In the genomic region with DNA sequence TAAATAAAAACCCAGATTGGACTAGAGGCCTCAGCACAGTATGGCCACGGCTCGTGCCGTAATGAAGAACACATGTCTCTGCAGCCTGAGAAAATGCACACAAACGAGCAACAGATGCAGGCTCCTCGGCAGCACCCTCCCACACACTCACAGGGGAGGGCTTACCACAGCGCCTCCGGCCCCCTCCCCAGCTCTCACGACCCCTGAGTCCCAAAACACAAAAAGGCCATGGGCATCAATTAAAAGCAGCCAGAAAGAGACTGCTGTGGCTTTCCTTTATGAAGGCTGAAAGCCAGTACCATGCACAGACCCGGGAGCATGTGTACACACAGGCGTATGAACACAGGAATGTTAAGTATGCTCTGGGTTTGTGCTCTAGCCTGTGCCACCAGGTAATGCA, we compare ENCODE assay signal across 10 mouse cellular contexts.
DNase-seq lines count a peak whose midpoint lies in the region; ATAC-seq and TF ChIP-seq lines count a peak whose summit lies in the region.
"Had no signal": no experiment of that assay in that cellular context is flagged by ENCODE, and none has a peak within 500 bp of the region (broad histone marks: within the 10 kb centered on the region; RNA-seq: fewer than 3 reads in every experiment).

No protein-coding gene starts in this region.

- peak; percentile 53 for DNase-seq in lung, embryonic 14.5 days
- DNase-seq in lung, adult 18-20 months: no peak
- peak; percentile 88 for DNase-seq in limb, embryonic 10.5 days (ENCODE audit: low spot score)
- no peak for DNase-seq in cerebellum, postnatal 4 days (ENCODE audit: low spot score in 2 of 2)
- DNase-seq in urinary bladder, postnatal 10 days (ENCODE audit: low spot score): no peak
- DNase-seq in cerebellum, adult 8-10 months: no peak
- DNase-seq: cerebellum, postnatal 14 days had no signal

- TF ChIP-seq POLR2A in embryonic fibroblast, embryonic 13.5 days (IDR thresholded peaks at IDR 0.05; ENCODE audit: low read depth, low read length): no peak

- no peaks in the 10 kb centered on the region for H3K27me3 ChIP-seq in lung, embryonic 14.5 days (ENCODE audit: insufficient read depth, low read length)
- no peaks in the 10 kb centered on the region for H3K27me3 ChIP-seq in limb, embryonic 10.5 days (ENCODE audit: low read depth, poor library complexity, severe bottlenecking)
- H3K27me3 ChIP-seq in stomach, embryonic 14.5 days (ENCODE audit: control insufficient read depth, insufficient read depth, low read length): no peaks in the 10 kb centered on the region

- H3K36me3 ChIP-seq in lung, embryonic 14.5 days (ENCODE audit: insufficient read depth): no peaks in the 10 kb centered on the region
- H3K36me3 ChIP-seq in limb, embryonic 10.5 days: peaks cover 9% of the 10 kb centered on the region
- no peaks in the 10 kb centered on the region for H3K36me3 ChIP-seq in stomach, embryonic 14.5 days (ENCODE audit: control insufficient read depth, insufficient read depth, low read length)

- H3K27ac ChIP-seq in lung, embryonic 14.5 days (ENCODE audit: low read depth): peak overlapping the region; percentile 91
- peak overlapping the region; percentile 75 for H3K27ac ChIP-seq in embryonic fibroblast, embryonic 13.5 days (ENCODE audit: insufficient read depth, low read length)
- peak overlapping the region; percentile 93 for H3K27ac ChIP-seq in limb, embryonic 10.5 days
- H3K27ac ChIP-seq in stomach, embryonic 14.5 days (ENCODE audit: low read length): peak overlapping the region; percentile 95

- peak overlapping the region; percentile 16; the same call in 1 of the 2 replicates for H3K4me2 ChIP-seq in lung, embryonic 14.5 days
- no peak overlapping the region for H3K4me2 ChIP-seq in stomach, embryonic 14.5 days (replicated peaks; ENCODE audit: low read depth, low read length)

- peaks cover 71% of the 10 kb centered on the region for H3K4me1 ChIP-seq in lung, embryonic 14.5 days (ENCODE audit: insufficient read depth)
- peaks cover 37% of the 10 kb centered on the region for H3K4me1 ChIP-seq in embryonic fibroblast, embryonic 13.5 days (ENCODE audit: control insufficient read depth, insufficient read depth, low read length)
- peaks cover 98% of the 10 kb centered on the region for H3K4me1 ChIP-seq in limb, embryonic 10.5 days
- H3K4me1 ChIP-seq in stomach, embryonic 14.5 days (ENCODE audit: control insufficient read depth, insufficient read depth, low read length): peaks cover 75% of the 10 kb centered on the region

- no peak overlapping the region for H3K9ac ChIP-seq in lung, embryonic 14.5 days
- H3K9ac ChIP-seq in stomach, embryonic 14.5 days (replicated peaks; ENCODE audit: low read depth, low read length): no peak overlapping the region

- H3K9me3 ChIP-seq in lung, embryonic 14.5 days (ENCODE audit: low read depth, low read length): no peaks in the 10 kb centered on the region
- no peaks in the 10 kb centered on the region for H3K9me3 ChIP-seq in limb, embryonic 10.5 days (replicated peaks)
- no peaks in the 10 kb centered on the region for H3K9me3 ChIP-seq in stomach, embryonic 14.5 days (ENCODE audit: control insufficient read depth, low read depth, low read length)
- H3K9me3 ChIP-seq: megakaryocyte, embryonic 14.5 days had no signal

- ATAC-seq in lung, embryonic 14.5 days (ENCODE audit: insufficient read depth): peak; percentile 30; the same call in 1 of the 2 replicates
- ATAC-seq in stomach, embryonic 14.5 days (ENCODE audit: insufficient number of reproducible peaks, insufficient read depth, low FRiP score, low read depth): no peak

- H3K4me3 ChIP-seq in lung, embryonic 14.5 days (ENCODE audit: low read depth, low read length): no peak overlapping the region
- no peak overlapping the region for H3K4me3 ChIP-seq in embryonic fibroblast, embryonic 13.5 days (ENCODE audit: insufficient read depth, low read length)
- peak overlapping the region; percentile 28; the same call in 1 of the 2 replicates for H3K4me3 ChIP-seq in limb, embryonic 10.5 days
- H3K4me3 ChIP-seq in stomach, embryonic 14.5 days (ENCODE audit: low read depth, low read length): no peak overlapping the region
- H3K4me3 ChIP-seq: megakaryocyte, embryonic 14.5 days had no signal

- WGBS in lung, embryonic 14.5 days: 28% methylated on average over 10 of the region's 10 CpGs
- WGBS in limb, embryonic 10.5 days: 7% methylated on average over 10 of the region's 10 CpGs
- 18% methylated on average over 10 of the region's 10 CpGs for WGBS in stomach, embryonic 14.5 days

- TF ChIP-seq CTCF in lung, embryonic 14.5 days (IDR thresholded peaks at IDR 0.05; ENCODE audit: low read depth): no peak
- no peak for TF ChIP-seq CTCF in embryonic fibroblast, embryonic 13.5 days (IDR thresholded peaks at IDR 0.05; ENCODE audit: borderline replicate concordance, insufficient read depth, low read length)

Comparison
In these comparisons a context has a peak if more than half of its experiments do, and no peak if none do; other contexts are left out.
1. DNase-seq: peak in lung, embryonic 14.5 days (single experiment) and limb, embryonic 10.5 days (single experiment); none in lung, adult 18-20 months (0 of 2), cerebellum, postnatal 4 days (0 of 2), urinary bladder, postnatal 10 days (single experiment) and cerebellum, adult 8-10 months (single experiment).
2. Peak in every context shown above with its lines, with median percentiles within 50 percentile points of each other: H3K27ac ChIP-seq.